Mouse (Mus musculus): ENCODE measurements around the gene Avil. TPM values are rescaled to one million over a fixed set of nuclear protein-coding genes. Genes with fewer than 3 reads are reported as not detected.
A peak's percentile ranks its signal among the peaks of the same experiment; 100 is the strongest.

The Avil gene
- under 1 TPM; 0.51 to 0.64 TPM for total RNA-seq (2021)
- long read RNA-seq, experiment 1 = 0 reads
- long read RNA-seq, experiment 2, partial matches to known transcripts = 0 of 2 reads
- long read RNA-seq, experiment 2, other reads (novel, unspliced or antisense) = 2 of 2 reads

GRCm38 (mm10) chr10:127000529-127000928 lies at the start of gene Avil:
Avil (plus strand) TSS chr10:127000709.
- DNase-seq = no peak
- intact Hi-C loops (cut with DNase I; ENCODE audit: low total_unique reads) = no loop called here

DNA sequence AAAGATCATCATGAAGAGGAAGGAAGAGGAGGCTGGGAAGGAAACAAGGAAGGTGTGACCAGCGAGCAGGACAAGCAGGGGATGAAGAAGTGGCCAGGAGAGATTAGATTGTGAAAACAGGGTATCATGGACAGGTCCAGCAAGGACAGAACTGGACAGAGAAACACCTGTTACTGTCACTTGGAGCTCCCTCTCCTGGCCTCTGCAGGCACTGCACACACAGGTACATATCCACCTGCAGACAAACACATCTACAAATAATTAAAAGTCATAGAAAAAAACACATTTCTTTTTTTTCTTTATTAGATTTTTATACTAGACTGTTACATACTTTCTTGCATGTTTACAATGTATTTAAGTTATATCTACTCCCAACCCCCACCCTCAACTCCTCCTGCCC lies 48.1 kb upstream of the Avil start:
- DNase-seq = no peak
- intact Hi-C loops (cut with DNase I; ENCODE audit: low total_unique reads) = no loop called here

GRCm38 (mm10) chr10:126953029-126953471 lies 47.5 kb upstream of the Avil start:
- no peak for DNase-seq
- intact Hi-C loops (cut with DNase I; ENCODE audit: low total_unique reads) = no loop called here

GRCm38 (mm10) chr10:126956692-126957358 lies 43.7 kb upstream of the Avil start:
- intact Hi-C loops (cut with DNase I; ENCODE audit: low total_unique reads) = no loop called here

GRCm38 (mm10) chr10:126957359-126958107 lies 43.0 kb upstream of the Avil start:
- DNase-seq = peak; percentile 71
- intact Hi-C loops (cut with DNase I; ENCODE audit: low total_unique reads) = no loop called here

More at GRCm38 (mm10) chr10:126956692-126957358, 43.7 kb upstream of the Avil start:
- DNase-seq = no peak

GRCm38 (mm10) chr10:126960496-126960895 lies 40.0 kb upstream of the Avil start:
- intact Hi-C loops (cut with DNase I; ENCODE audit: low total_unique reads) = no loop called here
- no peak for DNase-seq

GRCm38 (mm10) chr10:126961757-126962156 lies 38.8 kb upstream of the Avil start:
- DNase-seq = peak; percentile 77
- intact Hi-C loops (cut with DNase I; ENCODE audit: low total_unique reads) = no loop called here

DNA sequence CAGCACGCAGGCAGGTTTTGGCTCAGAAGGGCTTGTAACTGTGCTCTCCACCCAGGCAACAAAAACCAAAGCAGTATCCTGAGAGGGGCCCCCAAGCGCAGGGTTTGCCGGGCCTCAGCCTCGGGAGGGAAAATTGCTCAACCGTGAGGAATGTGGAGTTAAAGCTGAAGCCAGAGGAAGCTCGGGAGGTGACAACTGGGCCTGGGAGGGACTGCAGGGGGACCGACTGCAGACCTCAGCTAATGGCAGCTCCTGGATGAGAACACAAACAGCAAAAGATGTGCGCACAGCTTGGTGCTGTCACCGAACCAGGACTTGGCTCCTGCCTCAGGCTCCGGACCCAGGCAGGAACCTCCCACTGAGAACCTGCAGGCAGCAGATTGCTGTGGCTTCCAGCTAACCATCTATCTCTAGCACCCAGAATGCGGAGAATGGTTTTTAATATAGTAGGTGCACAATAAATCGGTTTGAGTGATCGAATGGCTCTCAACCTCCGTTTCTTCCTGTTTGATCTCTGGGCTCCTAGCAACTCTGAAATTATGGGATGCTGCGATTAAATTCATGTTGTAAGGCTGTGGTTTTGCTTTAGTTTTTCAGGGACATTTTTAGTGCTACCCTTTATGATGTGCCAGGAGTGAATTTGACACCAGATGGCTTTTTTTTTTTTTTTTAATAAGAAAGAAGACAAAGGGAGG lies 38.1 kb upstream of the Avil start:
- intact Hi-C loops (cut with DNase I; ENCODE audit: low total_unique reads) = no loop called here
- peak; percentile 74 for DNase-seq

DNA sequence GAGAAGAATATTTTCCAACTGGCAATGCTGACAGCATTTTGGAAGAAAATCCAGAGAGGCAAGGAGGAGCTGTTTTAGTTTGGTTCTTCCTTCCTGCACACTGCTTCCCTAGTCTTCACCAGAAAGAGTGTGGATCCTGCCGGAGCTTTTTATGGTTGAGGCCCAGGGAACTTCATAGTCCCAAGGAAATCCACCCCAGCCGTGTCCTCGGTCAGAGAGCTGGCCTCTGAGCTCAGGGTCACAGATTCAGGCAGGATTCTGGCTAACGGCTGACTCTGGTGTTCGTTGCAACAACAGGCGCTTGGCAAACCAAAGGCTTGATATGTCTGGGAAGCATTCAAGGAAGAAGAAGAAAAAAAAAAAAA lies 37.6 kb upstream of the Avil start:
- DNase-seq = no peak
- intact Hi-C loops (cut with DNase I; ENCODE audit: low total_unique reads) = no loop called here

DNA sequence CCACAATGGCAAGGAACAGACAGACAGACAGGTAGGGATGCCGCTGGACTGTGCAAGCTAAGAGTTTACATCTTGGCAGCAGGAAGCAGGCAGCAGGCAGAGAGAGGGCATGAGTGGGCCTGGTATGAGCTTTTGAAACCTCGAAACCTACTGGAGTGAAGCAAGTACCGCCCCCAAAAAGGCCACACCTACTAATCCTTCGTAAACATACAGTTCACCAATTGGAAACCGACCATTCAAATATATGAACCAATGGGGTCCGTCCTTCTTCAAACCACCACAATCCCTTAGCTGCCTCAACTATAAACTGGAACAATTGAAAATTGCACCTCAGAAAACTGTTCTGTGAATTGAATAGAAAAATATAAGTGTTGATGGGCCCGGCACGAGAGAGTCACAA lies 36.7 kb upstream of the Avil start:
- no peak for DNase-seq
- intact Hi-C loops (cut with DNase I; ENCODE audit: low total_unique reads) = no loop called here

DNA sequence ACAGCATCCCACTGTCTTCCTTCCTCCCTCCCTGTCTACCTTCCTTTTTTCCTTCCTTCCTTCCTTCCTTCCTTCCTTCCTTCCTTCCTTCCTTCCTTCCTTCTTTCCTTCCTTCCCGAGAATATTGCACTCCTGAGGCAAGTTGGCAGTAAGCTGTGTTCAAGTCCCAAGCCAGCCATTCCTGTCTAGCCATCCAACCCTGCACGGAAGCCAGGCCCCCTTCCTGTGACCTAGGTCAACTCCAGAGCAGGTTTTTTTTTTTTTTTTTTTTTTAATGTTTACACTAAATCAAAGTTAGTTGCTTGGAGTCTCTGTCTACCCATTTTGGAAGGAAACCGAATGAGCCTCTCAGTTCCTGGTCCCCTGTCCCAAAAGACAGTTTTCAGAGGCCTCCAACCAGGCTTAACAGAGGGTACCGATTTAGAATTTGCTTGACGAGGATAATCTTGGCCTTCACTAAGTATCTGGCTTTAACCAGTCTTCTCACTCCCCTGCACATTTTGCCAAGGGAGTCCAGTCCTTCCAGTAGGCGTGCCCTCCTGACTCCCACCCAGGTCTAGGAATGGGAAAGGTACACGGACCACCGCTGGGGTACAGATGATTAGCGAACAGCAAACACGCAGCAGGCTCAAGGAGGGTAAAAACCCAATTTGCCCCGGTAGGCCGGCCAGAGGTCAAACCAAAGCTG lies 29.0 kb upstream of the Avil start:
- no peak for DNase-seq
- intact Hi-C loops (cut with DNase I; ENCODE audit: low total_unique reads) = loop anchor here (5.0 kb wide), 1 partner anchor 34 kb away; no protein-coding TSS in a partner anchor

- intact Hi-C loops (cut with DNase I; ENCODE audit: low total_unique reads) = loop anchor here (5.0 kb wide), 1 partner anchor 35 kb away; no protein-coding TSS in a partner anchor
- DNase-seq = peak; percentile 75
These were observed 28.3 kb upstream of the Avil start for GRCm38 (mm10) chr10:126972051-126972725.

- DNase-seq = no peak
- intact Hi-C loops (cut with DNase I; ENCODE audit: low total_unique reads) = loop anchor here (5.0 kb wide), 1 partner anchor 36 kb away; no protein-coding TSS in a partner anchor
These were observed 27.5 kb upstream of the Avil start for GRCm38 (mm10) chr10:126972988-126973387.

DNA sequence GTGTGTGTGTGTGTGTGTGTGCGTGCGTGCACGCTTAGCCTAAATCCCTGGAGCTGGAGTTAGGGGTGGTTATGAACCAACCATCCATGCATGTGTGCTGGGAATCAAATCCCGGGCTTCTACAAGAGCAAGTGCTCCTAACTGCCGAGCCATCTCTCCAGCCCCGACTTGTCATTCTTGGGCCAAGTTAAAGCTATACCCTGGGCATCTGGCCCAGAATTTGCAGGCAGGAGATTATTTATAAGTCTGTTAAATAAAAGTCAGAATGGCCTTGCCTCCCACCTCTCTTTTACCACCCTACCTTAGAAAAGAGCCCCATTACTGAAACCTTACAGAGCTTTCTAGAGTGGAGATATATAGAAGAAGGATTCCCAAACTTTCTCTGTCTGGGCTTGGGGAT lies 24.8 kb upstream of the Avil start:
- intact Hi-C loops (cut with DNase I; ENCODE audit: low total_unique reads) = no loop called here
- DNase-seq = no peak

- no peak for DNase-seq
- intact Hi-C loops (cut with DNase I; ENCODE audit: low total_unique reads) = no loop called here
These were observed 23.4 kb upstream of the Avil start for GRCm38 (mm10) chr10:126977076-126977475.

DNA sequence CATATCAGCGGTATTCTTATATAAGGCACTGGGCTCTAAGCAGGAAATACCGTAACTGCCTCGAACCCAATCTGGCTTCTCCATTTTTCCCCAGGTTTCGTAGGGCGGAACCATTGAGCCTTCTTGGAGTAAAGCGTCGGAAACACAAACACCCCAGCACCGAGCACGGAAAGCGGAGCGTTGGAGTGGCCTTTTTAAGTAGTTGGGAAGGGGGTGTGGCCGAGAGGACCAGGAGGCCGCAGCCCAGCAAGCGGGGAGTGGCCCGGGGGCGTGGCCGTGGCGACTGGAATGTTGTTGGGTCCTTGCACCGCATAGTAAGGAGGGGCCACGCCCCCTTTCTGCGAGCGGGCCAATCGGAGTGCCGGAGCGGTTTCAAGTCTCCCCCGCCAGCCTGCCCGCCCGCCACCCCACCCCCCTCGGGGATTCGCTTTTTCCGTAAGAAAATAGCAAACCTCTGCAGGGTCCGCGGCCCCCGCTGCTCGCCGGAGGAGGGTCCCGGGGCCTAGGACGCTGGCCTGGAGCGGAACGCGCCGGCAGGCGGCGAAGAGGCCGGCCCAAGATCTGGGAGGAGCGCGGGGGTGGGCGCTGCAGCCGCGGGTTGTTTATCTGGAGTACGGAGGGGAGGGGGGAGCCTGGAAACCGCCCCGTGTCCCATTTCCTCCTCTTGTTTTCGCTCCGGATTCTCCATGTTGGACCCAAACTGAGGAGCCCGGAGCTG lies 22.1 kb upstream of the Avil start, which contains the start of gene Ctdsp2:
TSS of gene Ctdsp2 (plus strand) at position 441 of the 718 bp plus-strand sequence.
- peak; percentile 100 for DNase-seq
- intact Hi-C loops (cut with DNase I; ENCODE audit: low total_unique reads) = no loop called here

DNA sequence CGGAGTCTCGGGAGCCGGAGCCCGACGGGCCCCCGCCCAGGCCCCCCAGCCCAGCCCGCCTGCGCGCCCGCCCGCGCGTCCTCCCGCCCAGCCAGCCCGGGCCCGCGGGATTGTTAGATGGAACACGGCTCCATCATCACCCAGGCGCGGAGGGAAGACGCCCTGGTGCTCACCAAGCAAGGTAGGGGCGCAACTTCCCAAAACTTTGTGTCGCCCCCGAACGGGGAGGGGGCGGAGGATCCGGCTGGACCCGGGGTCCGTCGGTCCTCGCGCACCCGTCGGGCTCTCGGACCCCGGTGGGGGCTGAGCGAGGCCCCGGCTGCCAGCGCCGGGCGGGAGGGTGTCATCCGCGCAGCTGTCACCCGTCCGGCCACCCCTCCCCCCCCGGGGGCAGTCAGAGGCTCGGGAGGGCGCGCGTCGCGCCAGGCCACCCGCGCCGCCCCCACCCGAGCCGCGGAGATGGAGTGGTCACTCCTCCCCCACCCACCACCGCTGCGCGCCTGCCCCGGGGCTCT lies 21.3 kb upstream of the Avil start:
- intact Hi-C loops (cut with DNase I; ENCODE audit: low total_unique reads) = no loop called here

GRCm38 (mm10) chr10:126979636-126980151 lies 20.8 kb upstream of the Avil start:
- DNase-seq = peak; percentile 50
- intact Hi-C loops (cut with DNase I; ENCODE audit: low total_unique reads) = no loop called here

More for the DNA sequence above, 21.3 kb upstream of the Avil start:
- peak; percentile 86 for DNase-seq
